Mouse (Mus musculus) neural tube, embryonic 14.5 days (tissue): Measurements from ENCODE around the gene Acsl6. TPM values are rescaled to one million over a fixed set of nuclear protein-coding genes. Genes with fewer than 3 reads are reported as not detected.
A peak's percentile ranks its signal among the peaks of the same experiment; 100 is the strongest.

Experiments used
- ATAC-seq: fragments of 200-750 bp; cut with Nextera tagmentation; 2 replicates; pipeline ENCODE4 v1.8.0; 2017; ENCODE audit warnings: low read depth, mild to moderate bottlenecking, moderate TSS enrichment, moderate library complexity
- H3K27ac ChIP-seq: fragments of 300-500 bp; sonication (generic); 2 replicates; pipeline ENCODE4 v1.5.1; 2014; ENCODE audit warnings: low read depth, mild to moderate bottlenecking, control low read depth, low read length, moderate library complexity, mixed read lengths
- H3K27me3 ChIP-seq: fragments of 300-500 bp; sonication (generic); 2 replicates; pipeline ENCODE4 v1.6.1; 2014; ENCODE audit warnings: low read length; ENCODE audit not compliant: control insufficient read depth, insufficient read depth
- H3K36me3 ChIP-seq: fragments of 300-500 bp; sonication (generic); 2 replicates; pipeline ENCODE4 v1.6.1; 2014; ENCODE audit warnings: low read length, mixed read lengths; ENCODE audit not compliant: control insufficient read depth, insufficient read depth
- H3K4me1 ChIP-seq: fragments of 300-500 bp; sonication (generic); 2 replicates; pipeline ENCODE4 v1.6.1; 2014; ENCODE audit warnings: low read length; ENCODE audit not compliant: control insufficient read depth, insufficient read depth
- H3K4me2 ChIP-seq: fragments of 300-500 bp; sonication (generic); 2 replicates; pipeline ENCODE4 v1.6.1; 2014; ENCODE audit warnings: mild to moderate bottlenecking, low read depth, low read length, control low read depth
- H3K4me3 ChIP-seq: fragments of 300-500 bp; sonication (generic); 2 replicates; pipeline ENCODE4 v1.5.1; 2014; ENCODE audit warnings: low read depth, low read length, control low read depth, mixed read lengths
- H3K9ac ChIP-seq: fragments of 300-500 bp; sonication (generic); replicated peaks from 2 replicates; pipeline ENCODE4 v1.6.1; 2014; ENCODE audit warnings: low read depth, mild to moderate bottlenecking, control low read depth, low read length, mixed read lengths
- H3K9me3 ChIP-seq: fragments of 300-500 bp; sonication (generic); 2 replicates; pipeline ENCODE4 v1.6.1; 2016; ENCODE audit warnings: low read length; ENCODE audit not compliant: control insufficient read depth
- WGBS: fragments of 180-500 bp; shearing (Covaris S2); extraction: QIAGEN DNeasy Blood & Tissue Kit; methylation state at CpG from one replicate; pipeline ENCODE4 v1.1.7; 2014; 5-methylcytosine and 5-hydroxymethylcytosine counted together
- polyA plus RNA-seq: library from polyadenylated mRNA; unstranded; fragments of >200 nt; fragmentation: Nextera tagmentation; extraction: Ambion mirVana; gene quantifications from 2 replicates; pipeline ENCODE4 v1.2.1, GENCODE M21; 2014

The Acsl6 gene
- polyA plus RNA-seq, 1 experiment from 2014 or later = 50.9 TPM

DNA sequence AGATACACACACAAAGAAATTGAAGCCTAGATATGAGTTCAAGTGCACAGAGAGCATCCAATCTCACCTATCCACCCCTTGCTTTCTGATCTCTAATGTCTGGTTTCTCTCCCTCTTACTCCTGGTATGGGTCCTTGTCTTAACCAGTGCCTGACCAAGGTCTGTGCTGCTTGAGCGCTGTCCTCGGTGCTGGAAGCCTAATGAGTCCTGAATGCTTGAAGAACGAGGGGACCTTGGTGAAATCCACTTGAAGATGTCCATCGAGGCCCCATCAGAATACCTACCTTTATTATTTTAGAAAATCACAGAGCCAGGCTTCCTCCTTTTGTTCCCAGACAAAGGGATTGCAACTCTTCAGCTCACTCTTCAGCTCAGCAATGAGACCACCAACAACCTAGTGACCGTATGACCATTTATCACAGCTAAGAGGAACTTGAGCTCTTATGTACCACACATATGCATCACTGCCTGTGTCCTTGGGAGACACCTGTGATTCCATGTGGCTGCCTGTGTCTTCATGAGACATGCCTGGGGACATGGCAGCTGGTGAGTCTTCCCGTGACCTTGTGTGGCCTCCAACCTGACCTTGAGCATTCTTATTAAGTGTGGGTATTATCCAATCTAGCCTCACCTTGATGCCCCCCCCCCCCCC is 396 bp upstream of the Acsl6 start:
- Histone ChIP-seq H3K27me3 (no peaks in the 10 kb centered on the region), H3K9ac (peak overlapping the region; percentile 86), H3K4me2 (peak overlapping the region; percentile 81), H3K4me3 (peak overlapping the region; percentile 50), H3K4me1 (peaks cover 29% of the 10 kb centered on the region), H3K27ac (peak overlapping the region; percentile 88), H3K9me3 (no peaks in the 10 kb centered on the region), H3K36me3 (no peaks in the 10 kb centered on the region)
- 21% methylated on average over 6 of the region's 6 CpGs for WGBS
- ATAC-seq = peak; percentile 26

DNA sequence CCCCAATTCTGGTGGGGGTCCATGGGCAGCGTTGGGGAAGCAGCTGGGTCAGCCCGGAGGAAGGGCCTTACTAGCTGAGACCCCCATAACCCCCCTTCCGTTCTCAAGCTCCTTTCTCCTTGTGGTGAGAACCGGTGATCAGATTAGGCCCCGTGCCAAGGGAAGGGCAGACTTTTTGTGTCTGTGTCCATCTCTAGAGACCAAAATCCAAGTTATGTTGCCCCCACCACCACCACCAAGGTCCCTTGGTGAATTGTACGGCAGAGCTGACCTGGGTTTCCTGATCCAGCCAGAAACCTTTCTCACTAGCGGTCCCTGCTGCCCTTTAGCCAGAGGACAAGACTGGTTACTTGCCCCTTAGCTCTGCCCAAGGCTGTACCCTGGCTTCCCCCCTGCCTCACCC is 874 bp downstream of the Acsl6 start:
- peaks cover 29% of the 10 kb centered on the region for H3K4me1 ChIP-seq
- 1% methylated on average over 6 of the region's 7 CpGs for WGBS
- H3K4me3 ChIP-seq = peak overlapping the region; percentile 50
- H3K27me3 ChIP-seq = no peaks in the 10 kb centered on the region
- H3K27ac ChIP-seq = peak overlapping the region; percentile 88
- no peaks in the 10 kb centered on the region for H3K9me3 ChIP-seq
- no peaks in the 10 kb centered on the region for H3K36me3 ChIP-seq
- H3K9ac ChIP-seq = peak overlapping the region; percentile 86
- peak overlapping the region; percentile 81 for H3K4me2 ChIP-seq
- ATAC-seq = no peak; the same call in 1 of the 2 replicates

DNA sequence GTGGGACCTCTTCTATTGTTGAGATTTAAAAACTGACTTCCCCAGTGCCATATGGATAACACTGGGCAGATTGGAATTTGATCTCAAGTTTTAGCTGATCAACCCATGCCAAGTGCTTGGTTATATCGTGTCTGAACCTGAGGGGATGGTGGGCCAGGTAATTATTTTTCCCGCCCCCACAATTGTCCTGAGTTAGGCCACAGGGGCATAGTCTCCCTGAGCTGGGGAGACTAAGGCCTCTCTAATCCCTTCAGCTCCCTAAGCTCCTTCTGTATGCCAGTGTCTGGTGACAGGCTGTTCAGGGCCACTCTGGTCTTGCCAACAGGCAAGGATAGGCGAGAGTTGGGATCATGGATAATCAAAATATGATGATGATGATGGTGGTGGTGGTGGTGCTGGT is 1.7 kb downstream of the Acsl6 start:
- Histone ChIP-seq H3K27me3 (no peaks in the 10 kb centered on the region), H3K4me1 (peaks cover 29% of the 10 kb centered on the region), H3K9me3 (no peaks in the 10 kb centered on the region), H3K9ac (peak overlapping the region; percentile 32; the same call in 1 of the 2 replicates), H3K4me2 (peak overlapping the region; percentile 81), H3K36me3 (no peaks in the 10 kb centered on the region), H3K4me3 (peak overlapping the region; percentile 50), H3K27ac (no peak overlapping the region)
- no peak for ATAC-seq
- 81% methylated on average over 3 of the region's 3 CpGs for WGBS

DNA sequence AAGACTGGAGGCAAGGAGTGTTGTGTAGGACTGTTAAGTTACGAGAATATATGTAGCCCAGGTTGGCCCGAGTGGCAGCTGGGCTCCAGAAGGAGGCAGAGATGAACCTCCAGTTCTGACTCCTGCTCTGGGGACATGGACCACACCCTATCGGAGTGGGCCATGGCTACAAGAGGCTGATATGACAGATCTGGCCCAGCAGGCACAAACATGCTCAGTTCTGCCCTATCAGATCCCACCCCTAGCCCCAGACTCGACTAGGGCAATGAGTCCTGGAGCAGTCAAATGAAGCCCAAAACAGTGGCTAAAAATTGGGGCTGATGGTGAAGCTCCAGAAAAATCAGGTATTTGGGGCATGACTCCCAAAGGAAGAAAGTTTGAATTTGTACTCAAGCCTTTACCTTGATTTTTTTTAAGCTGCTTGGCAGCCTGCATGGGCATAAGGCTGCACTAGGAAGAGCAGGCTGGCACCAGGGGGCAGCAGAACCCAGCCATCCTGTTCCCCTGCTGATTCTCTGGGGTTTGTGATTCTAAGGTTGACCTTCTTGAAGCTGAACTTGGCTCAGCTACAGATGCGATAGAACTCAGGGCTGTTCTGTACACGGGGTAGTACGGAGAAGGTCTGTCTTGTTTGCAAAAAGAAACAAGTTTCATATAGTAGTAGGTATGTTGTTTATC is 3.7 kb downstream of the Acsl6 start:
- Histone ChIP-seq H3K9ac (no peak overlapping the region), H3K4me2 (no peak overlapping the region), H3K4me1 (peaks cover 35% of the 10 kb centered on the region), H3K27me3 (no peaks in the 10 kb centered on the region), H3K36me3 (no peaks in the 10 kb centered on the region), H3K27ac (no peak overlapping the region), H3K9me3 (no peaks in the 10 kb centered on the region), H3K4me3 (no peak overlapping the region)
- WGBS = 79% methylated on average over 7 of the region's 7 CpGs
- ATAC-seq = no peak

DNA sequence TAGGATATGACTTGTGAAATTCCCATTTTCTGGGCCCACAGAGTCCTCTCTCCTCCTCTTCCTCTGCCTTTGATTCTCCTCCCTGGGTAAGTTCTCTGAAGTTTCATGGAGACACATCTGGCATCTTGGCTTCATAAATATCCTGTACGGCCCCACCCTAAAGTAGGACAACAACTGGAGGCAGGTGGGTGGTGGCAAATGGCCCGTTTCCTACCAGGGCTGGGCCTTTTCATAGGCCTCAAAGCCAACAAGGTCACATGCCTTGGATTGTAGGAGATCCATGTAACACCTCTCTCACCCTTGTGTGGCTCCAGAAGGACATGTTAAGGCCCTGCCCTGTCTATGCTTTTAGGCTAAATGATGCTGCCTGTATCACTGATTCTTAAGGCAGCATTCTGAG is 7.0 kb downstream of the Acsl6 start:
- Histone ChIP-seq H3K9me3 (no peaks in the 10 kb centered on the region), H3K4me2 (no peak overlapping the region), H3K4me3 (no peak overlapping the region), H3K27ac (no peak overlapping the region), H3K27me3 (no peaks in the 10 kb centered on the region), H3K36me3 (no peaks in the 10 kb centered on the region), H3K4me1 (peaks cover 37% of the 10 kb centered on the region), H3K9ac (no peak overlapping the region)
- WGBS = 73% methylated on average over 2 of the region's 2 CpGs
- ATAC-seq = no peak

DNA sequence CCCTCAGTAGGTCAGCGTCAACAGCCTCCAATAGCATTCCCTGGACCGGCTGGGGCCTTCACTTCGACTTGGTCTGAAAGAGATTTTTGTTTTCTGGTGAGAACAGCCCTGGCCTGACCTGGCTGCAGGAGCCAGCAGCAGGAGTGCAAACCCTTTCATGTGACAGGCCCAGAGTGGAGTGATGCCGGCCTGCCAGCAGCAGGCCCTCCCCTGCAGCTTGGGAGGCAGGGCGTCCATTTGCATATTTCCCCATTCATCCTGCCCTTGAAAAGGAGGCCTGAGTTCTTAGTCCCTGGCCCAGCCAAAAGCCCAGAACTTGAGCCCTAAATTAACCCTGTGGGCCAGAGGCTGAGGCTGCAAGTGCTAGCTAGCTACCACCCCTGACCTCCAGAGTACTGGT is 8.4 kb downstream of the Acsl6 start:
- Histone ChIP-seq H3K9me3 (no peaks in the 10 kb centered on the region), H3K27ac (no peak overlapping the region), H3K36me3 (no peaks in the 10 kb centered on the region), H3K4me3 (no peak overlapping the region), H3K27me3 (no peaks in the 10 kb centered on the region), H3K9ac (no peak overlapping the region), H3K4me2 (no peak overlapping the region), H3K4me1 (peaks cover 28% of the 10 kb centered on the region)
- peak; percentile 59; the same call in 1 of the 2 replicates for ATAC-seq
- WGBS = 6% methylated on average over 5 of the region's 5 CpGs

DNA sequence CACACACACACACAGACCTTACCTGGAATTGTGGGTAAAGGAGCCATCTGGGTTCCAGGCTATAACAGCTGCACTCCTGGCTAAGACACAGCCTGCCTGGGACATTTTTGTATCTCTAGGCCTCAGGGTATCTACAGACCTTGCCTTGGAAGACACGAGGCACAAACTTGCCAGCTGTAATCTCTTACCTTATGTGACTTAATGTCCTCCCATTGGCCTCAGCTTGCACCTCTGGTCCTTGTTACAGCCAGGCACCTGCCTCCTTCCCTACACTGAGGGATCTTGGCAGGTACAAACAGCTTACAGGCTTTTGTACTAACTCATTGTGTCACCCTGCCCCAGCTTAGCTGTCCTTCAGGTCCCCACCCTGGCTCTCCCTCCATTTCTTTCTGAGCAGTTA is 9.0 kb downstream of the Acsl6 start:
- H3K27me3 ChIP-seq = no peaks in the 10 kb centered on the region
- ATAC-seq = no peak
- no peaks in the 10 kb centered on the region for H3K36me3 ChIP-seq
- no peak overlapping the region for H3K4me2 ChIP-seq
- no peaks in the 10 kb centered on the region for H3K9me3 ChIP-seq
- no peak overlapping the region for H3K4me3 ChIP-seq
- WGBS = 25% methylated on average over 1 of the region's 1 CpGs
- H3K27ac ChIP-seq = no peak overlapping the region
- peaks cover 24% of the 10 kb centered on the region for H3K4me1 ChIP-seq
- no peak overlapping the region for H3K9ac ChIP-seq

DNA sequence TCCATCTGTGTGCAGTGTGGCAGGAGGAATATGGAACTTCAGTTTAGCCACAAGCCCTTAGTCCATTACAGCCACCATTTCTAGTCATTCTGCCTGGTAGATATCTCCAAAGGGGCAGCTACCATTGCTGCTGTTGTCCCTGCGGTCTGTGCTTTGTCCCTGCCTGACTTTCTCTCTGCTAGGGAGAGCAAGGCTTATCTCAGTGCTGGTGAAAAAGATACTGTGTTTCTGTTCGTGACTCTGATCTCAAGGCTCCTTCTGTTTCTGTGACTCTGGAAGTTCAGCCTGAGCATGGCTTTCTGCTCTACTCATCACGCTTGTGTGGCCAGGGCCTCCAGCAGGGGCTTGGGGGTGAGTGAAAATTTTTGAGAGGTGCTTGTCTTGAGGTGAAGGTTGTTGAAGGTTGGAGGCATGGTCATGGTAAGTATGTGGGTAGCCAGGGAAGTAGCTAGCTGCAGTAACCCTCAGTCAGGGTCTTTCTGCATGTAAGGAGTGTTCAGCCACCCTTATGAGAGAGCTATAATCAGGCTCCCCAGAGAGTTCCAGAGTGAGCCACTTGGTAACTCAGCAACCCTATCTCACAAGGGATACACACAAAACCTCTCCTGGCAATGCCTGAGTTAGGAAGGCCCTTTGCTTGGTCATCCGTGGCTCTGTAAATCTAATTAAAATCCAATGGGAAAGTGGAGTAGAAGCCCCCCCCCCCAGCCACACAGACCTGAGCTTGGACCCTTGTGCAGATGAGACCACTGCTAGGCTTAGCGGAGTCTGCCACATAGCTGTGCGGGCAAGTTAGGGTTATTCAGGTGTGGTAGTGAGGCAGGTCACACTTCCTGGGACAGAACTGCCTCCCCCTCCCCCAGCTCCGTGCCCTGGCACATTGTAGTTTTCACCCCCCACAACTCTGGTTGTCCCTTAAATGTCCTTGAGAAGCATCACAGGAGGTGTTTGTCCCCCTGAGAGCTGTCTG is 10.1 kb downstream of the Acsl6 start:
- Histone ChIP-seq H3K4me3 (no peak overlapping the region), H3K4me1 (peaks cover 24% of the 10 kb centered on the region), H3K4me2 (no peak overlapping the region), H3K27ac (no peak overlapping the region), H3K9me3 (no peaks in the 10 kb centered on the region), H3K9ac (no peak overlapping the region), H3K27me3 (no peaks in the 10 kb centered on the region), H3K36me3 (no peaks in the 10 kb centered on the region)
- no peak for ATAC-seq
- WGBS = 72% methylated on average over 7 of the region's 7 CpGs
